Mouse (Mus musculus) layer of hippocampus, postnatal 36 days (tissue): ENCODE results near the gene Gm3182. TPM values are rescaled to one million over a fixed set of nuclear protein-coding genes. Genes with fewer than 3 reads are reported as not detected.
"Not testable (repeated sequence)": the region's sequence is repeated elsewhere in the genome, so short reads cannot be mapped to it uniquely, and the experiment has no call there.

ENCODE experiments used
- DNase-seq, 2 experiments: peaks; one replicate each; pipeline ENCODE4 v3.0.0; 2022
- total RNA-seq, 2 experiments: library from RNA; stranded (reverse); gene quantifications; 2 replicates each; pipeline ENCODE4 v1.2.3; 2021

Gm3182 gene
- total RNA-seq: not detected

DNA sequence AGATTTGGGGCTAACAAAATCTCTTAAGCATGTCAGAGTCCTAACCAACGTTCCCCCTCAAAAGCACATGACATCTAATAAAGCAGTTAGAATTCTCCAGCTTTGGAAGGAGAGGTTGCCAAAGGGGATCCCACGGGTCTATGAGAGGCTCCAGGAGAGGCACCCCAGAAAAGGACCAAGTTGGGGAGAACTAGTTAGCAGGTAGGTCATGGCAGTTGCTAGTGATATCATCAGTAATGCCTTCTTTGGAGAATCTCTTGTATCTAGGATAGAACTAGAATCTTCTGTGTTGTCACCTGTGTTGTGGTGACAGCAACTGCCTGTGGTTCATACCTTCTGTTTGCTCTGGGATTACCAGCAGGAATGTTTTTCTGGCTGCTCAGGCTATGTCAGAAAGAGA is at the start of gene Gm3182:
Gm3182 (plus strand) TSS at position 301 of the 400 bp plus-strand sequence.
- DNase-seq: not testable (repeated sequence)

DNA sequence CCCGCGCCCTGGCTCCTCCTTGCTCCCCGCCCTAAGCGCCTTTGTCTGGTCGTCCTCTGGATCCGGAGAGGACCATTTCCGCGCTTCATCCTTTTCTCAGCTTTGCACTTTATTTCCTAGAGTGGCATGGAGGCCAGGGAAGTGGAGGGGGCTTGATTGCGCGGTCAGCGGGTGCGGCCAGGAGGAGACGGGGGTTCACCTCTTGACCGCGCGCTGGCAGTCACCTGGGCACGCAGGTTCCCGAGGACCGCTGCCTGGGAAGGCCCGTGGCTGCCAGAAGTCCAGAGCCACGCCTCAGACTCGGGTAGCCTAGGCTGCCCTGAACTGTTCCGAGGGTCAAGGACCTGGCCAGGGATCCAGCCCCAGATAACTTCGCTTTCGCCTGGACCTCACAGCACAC is 17.9 kb downstream of the Gm3182 start:
- DNase-seq: not testable (repeated sequence)

Other genes starting within 250 kb of the Gm3182 start
- gene Gm3138, start 232.1 kb upstream of the Gm3182 start, total RNA-seq: not detected
- gene Gm3149, start 164.5 kb upstream of the Gm3182 start, total RNA-seq: under 1 TPM in 1 of 2 experiments, not detected in 1; 0.61 TPM
- under 1 TPM; 0.82 to 0.91 TPM for gene 2610042L04Rik, start 147.0 kb upstream of the Gm3182 start, total RNA-seq
- not detected for gene Gm3159, start 84.2 kb upstream of the Gm3182 start, total RNA-seq
- gene Gm3164, start 66.3 kb upstream of the Gm3182 start, total RNA-seq: under 1 TPM; 0.25 to 0.63 TPM
- not detected for gene Gm3173, start 50.8 kb upstream of the Gm3182 start, total RNA-seq
- not detected for gene Gm3047, start 73.7 kb downstream of the Gm3182 start, total RNA-seq
- gene Gm8159, start 150.6 kb downstream of the Gm3182 start, total RNA-seq: under 1 TPM in 1 of 2 experiments, not detected in 1; 0.50 TPM
- not detected for gene Gm3239, start 182.4 kb downstream of the Gm3182 start, total RNA-seq
- gene Gm7876, start 227.5 kb downstream of the Gm3182 start, total RNA-seq: not detected
- gene Gm3252, start 245.0 kb downstream of the Gm3182 start, total RNA-seq: under 1 TPM in 1 of 2 experiments, not detected in 1; 0.20 TPM